Mouse (Mus musculus) stomach, embryonic 14.5 days (tissue): Measurements from ENCODE around the gene Lmo1. TPM values are rescaled to one million over a fixed set of nuclear protein-coding genes. Genes with fewer than 3 reads are reported as not detected.

ENCODE experiments used
- ATAC-seq: fragments of 200-750 bp; cut with Nextera tagmentation; 2 replicates; pipeline ENCODE4 v1.8.0; 2017; ENCODE audit warnings: low read depth, moderate TSS enrichment; ENCODE audit not compliant: insufficient number of reproducible peaks, insufficient read depth, low FRiP score
- H3K27ac ChIP-seq: fragments of 300-500 bp; sonication (generic); 2 replicates; pipeline ENCODE4 v1.5.1; 2014; ENCODE audit warnings: mild to moderate bottlenecking, low read length, moderate library complexity, mixed read lengths
- H3K27me3 ChIP-seq: fragments of 300-500 bp; sonication (generic); 2 replicates; pipeline ENCODE4 v1.6.1; 2014; ENCODE audit warnings: low read length, control low read depth, mixed read lengths; ENCODE audit not compliant: control insufficient read depth, insufficient read depth
- H3K36me3 ChIP-seq: fragments of 300-500 bp; sonication (generic); 2 replicates; pipeline ENCODE4 v1.6.1; 2014; ENCODE audit warnings: mild to moderate bottlenecking, control low read depth, low read length, moderate library complexity, mixed read lengths; ENCODE audit not compliant: control insufficient read depth, insufficient read depth
- H3K4me1 ChIP-seq: fragments of 300-500 bp; sonication (generic); 2 replicates; pipeline ENCODE4 v1.6.1; 2014; ENCODE audit warnings: low read length, control low read depth, mixed read lengths; ENCODE audit not compliant: control insufficient read depth, insufficient read depth
- H3K4me2 ChIP-seq: fragments of 300-500 bp; sonication (generic); replicated peaks from 2 replicates; pipeline ENCODE4 v1.6.1; 2014; ENCODE audit warnings: low read depth, low read length, control low read depth
- H3K4me3 ChIP-seq: fragments of 300-500 bp; sonication (generic); 2 replicates; pipeline ENCODE4 v1.5.1; 2014; ENCODE audit warnings: low read depth, low read length, control low read depth
- H3K9ac ChIP-seq: fragments of 300-500 bp; sonication (generic); replicated peaks from 2 replicates; pipeline ENCODE4 v1.6.1; 2014; ENCODE audit warnings: low read depth, mild to moderate bottlenecking, control low read depth, low read length, moderate library complexity, mixed read lengths
- H3K9me3 ChIP-seq: fragments of 300-500 bp; sonication (generic); 2 replicates; pipeline ENCODE4 v1.6.1; 2016; ENCODE audit warnings: low read depth, low read length, control low read depth; ENCODE audit not compliant: control insufficient read depth
- WGBS: fragments of 180-500 bp; shearing (Covaris S2); extraction: QIAGEN DNeasy Blood & Tissue Kit; methylation state at CpG from one replicate; pipeline ENCODE4 v1.1.7; 2014; 5-methylcytosine and 5-hydroxymethylcytosine counted together
- polyA plus RNA-seq: library from polyadenylated mRNA; unstranded; fragments of >200 nt; fragmentation: Nextera tagmentation; extraction: Ambion mirVana; gene quantifications from 2 replicates; pipeline ENCODE4 v1.2.1, GENCODE M21; 2014

Lmo1 gene
- polyA plus RNA-seq, 1 experiment from 2014 or later, result 2.8 TPM

DNA sequence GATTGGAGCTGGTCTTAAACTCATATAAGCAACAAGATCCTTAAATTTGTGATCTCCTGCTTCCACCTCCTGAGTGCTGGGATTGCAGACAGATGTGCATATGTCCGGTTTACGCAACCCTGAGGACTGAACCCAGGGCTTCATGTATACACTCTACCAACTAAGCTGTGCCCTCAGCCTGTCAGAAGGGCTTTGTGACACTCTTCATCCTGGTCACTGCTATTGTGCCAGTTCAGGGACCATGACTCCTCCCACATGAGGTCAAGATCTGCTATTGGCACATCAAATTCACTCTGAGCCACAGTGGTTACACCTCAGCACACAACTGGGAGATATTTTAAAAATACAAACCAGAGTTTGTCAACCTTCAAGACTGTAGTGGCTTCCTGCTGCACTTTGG lies 11.0 kb upstream of the Lmo1 start:
- 89% methylated on average over 2 of the region's 2 CpGs for WGBS
- no peak overlapping the region for H3K27ac ChIP-seq
- ATAC-seq, result no peak

GRCm38 (mm10) chr7:109185564-109185963 lies 10.6 kb upstream of the Lmo1 start:
- no peak for ATAC-seq
- Histone ChIP-seq H3K9me3 (no peaks in the 10 kb centered on the region), H3K4me2 (no peak overlapping the region), H3K4me1 (no peaks in the 10 kb centered on the region), H3K27ac (no peak overlapping the region), H3K27me3 (no peaks in the 10 kb centered on the region), H3K36me3 (no peaks in the 10 kb centered on the region), H3K9ac (no peak overlapping the region), H3K4me3 (no peak overlapping the region)
- 65% methylated on average over 5 of the region's 5 CpGs for WGBS

More for the DNA sequence above, 11.0 kb upstream of the Lmo1 start:
- Histone ChIP-seq H3K9ac (no peak overlapping the region), H3K27me3 (no peaks in the 10 kb centered on the region), H3K4me2 (no peak overlapping the region), H3K36me3 (no peaks in the 10 kb centered on the region), H3K4me1 (no peaks in the 10 kb centered on the region), H3K9me3 (no peaks in the 10 kb centered on the region), H3K4me3 (no peak overlapping the region)

DNA sequence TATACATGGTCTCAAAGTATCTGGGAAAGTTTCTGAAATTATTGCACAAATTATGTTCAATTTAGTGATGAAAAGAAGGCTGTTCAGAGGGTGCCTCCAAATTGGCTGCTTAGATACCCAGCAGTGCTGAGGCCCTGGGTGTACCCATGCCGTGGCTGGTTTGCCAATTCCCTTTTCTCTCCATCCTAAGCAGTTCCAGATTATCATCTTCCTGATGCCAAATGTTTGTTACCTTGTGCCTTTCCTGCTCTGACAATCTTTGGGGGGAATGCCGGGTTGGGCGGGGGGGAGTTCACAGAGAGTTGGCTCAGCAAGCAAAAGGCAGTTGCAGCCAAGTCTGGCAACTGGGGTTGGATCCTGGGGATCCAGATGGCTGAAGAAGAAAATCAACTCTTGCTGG lies 1.7 kb upstream of the Lmo1 start:
- ATAC-seq, result no peak
- WGBS, result 80% methylated on average over 3 of the region's 3 CpGs
- Histone ChIP-seq H3K27me3 (peaks cover 9% of the 10 kb centered on the region; the same call in 1 of the 2 replicates), H3K4me2 (no peak overlapping the region), H3K36me3 (no peaks in the 10 kb centered on the region), H3K4me3 (no peak overlapping the region), H3K27ac (no peak overlapping the region), H3K9me3 (no peaks in the 10 kb centered on the region), H3K9ac (no peak overlapping the region), H3K4me1 (0 out of 2 replicates have a peak, but pooled peaks cover 4% of the 10 kb centered on the region)

DNA sequence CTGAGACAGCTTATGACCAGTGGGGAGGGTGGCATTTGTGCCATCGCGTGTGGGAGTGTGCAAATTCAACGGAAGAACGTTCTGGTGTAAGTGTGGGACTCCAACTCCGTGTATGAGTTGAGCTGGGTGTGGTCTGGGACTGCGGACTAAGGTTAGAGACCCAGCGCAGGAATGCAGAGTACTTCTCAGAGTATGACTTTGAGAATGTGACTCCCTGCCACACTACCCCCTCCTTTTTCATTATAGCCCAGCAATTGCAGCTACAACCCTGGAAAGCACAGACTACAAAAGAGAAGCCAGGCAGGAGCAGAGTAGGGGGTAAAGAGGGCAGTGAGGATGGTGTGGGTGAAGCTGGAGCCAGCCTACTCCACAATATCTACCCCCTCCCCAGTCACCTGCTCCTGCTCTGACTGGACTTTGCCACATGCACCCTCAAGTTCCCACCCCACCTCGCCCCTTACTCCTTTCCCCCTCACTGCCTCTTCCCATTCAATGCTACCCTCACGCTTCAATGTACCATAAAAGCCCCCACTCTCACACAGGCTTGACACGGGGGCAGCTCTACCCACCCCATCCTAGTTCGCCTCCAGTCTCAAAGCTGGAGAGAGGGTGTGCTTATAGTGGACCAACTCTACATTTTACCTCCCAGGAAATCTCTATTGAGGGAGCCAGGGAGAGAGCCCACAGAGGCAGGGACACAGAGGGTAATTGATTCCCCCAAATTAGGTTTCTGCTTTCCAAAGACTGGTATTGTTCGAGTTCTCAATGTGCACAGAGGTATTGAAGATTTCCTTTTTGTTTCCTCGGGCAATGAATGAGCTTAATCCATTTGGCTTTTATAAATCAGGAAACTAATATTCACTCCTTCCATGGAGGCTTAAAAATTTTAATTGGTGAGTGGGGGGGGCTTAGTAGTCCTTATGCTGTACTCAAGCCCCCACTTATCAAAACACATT lies 941 bp upstream of the Lmo1 start:
- Histone ChIP-seq H3K4me3 (peak overlapping the region; percentile 53; the same call in 1 of the 2 replicates), H3K4me1 (0 out of 2 replicates have a peak, but pooled peaks cover 4% of the 10 kb centered on the region), H3K27ac (no peak overlapping the region), H3K9ac (no peak overlapping the region), H3K4me2 (peak overlapping the region; percentile 98), H3K9me3 (no peaks in the 10 kb centered on the region), H3K27me3 (peaks cover 9% of the 10 kb centered on the region; the same call in 1 of the 2 replicates), H3K36me3 (no peaks in the 10 kb centered on the region)
- no peak; the same call in 1 of the 2 replicates for ATAC-seq
- 27% methylated on average over 13 of the region's 13 CpGs for WGBS

- no peaks in the 10 kb centered on the region for H3K36me3 ChIP-seq
- peak; percentile 10; the same call in 1 of the 2 replicates for ATAC-seq
- H3K9me3 ChIP-seq, result no peaks in the 10 kb centered on the region
- H3K4me3 ChIP-seq, result peak overlapping the region; percentile 53
- peaks cover 11% of the 10 kb centered on the region; the same call in 1 of the 2 replicates for H3K27me3 ChIP-seq
- 6% methylated on average over 31 of the region's 31 CpGs for WGBS
- H3K27ac ChIP-seq, result no peak overlapping the region
- H3K4me1 ChIP-seq, result 0 out of 2 replicates have a peak, but pooled peaks cover 4% of the 10 kb centered on the region
- H3K4me2 ChIP-seq, result peak overlapping the region; percentile 98
- peak overlapping the region; percentile 45 for H3K9ac ChIP-seq
Observed at GRCm38 (mm10) chr7:109174337-109174948, 564 bp downstream of the Lmo1 start.

GRCm38 (mm10) chr7:109171874-109172273 lies 3.1 kb downstream of the Lmo1 start:
- ATAC-seq, result no peak
- H3K9ac ChIP-seq, result no peak overlapping the region
- 48% methylated on average over 3 of the region's 3 CpGs for WGBS

GRCm38 (mm10) chr7:109170441-109170820 lies 4.6 kb downstream of the Lmo1 start:
- WGBS, result under 1% methylated on average over 17 of the region's 17 CpGs

More at GRCm38 (mm10) chr7:109171874-109172273, 3.1 kb downstream of the Lmo1 start:
- Histone ChIP-seq H3K9me3 (peaks cover 4% of the 10 kb centered on the region; the same call in 1 of the 2 replicates), H3K27me3 (peaks cover 18% of the 10 kb centered on the region; the same call in 1 of the 2 replicates), H3K4me2 (no peak overlapping the region), H3K4me3 (no peak overlapping the region), H3K4me1 (peaks cover 7% of the 10 kb centered on the region; the same call in 1 of the 2 replicates), H3K27ac (no peak overlapping the region), H3K36me3 (no peaks in the 10 kb centered on the region)

More at GRCm38 (mm10) chr7:109170441-109170820, 4.6 kb downstream of the Lmo1 start:
- peak overlapping the region; percentile 47 for H3K4me3 ChIP-seq
- peaks cover 18% of the 10 kb centered on the region; the same call in 1 of the 2 replicates for H3K27me3 ChIP-seq
- H3K4me1 ChIP-seq, result peaks cover 5% of the 10 kb centered on the region; the same call in 1 of the 2 replicates
- no peak overlapping the region for H3K27ac ChIP-seq
- H3K9me3 ChIP-seq, result peaks cover 4% of the 10 kb centered on the region; the same call in 1 of the 2 replicates
- no peak overlapping the region for H3K9ac ChIP-seq
- peak overlapping the region; percentile 99 for H3K4me2 ChIP-seq
- peak; percentile 62 for ATAC-seq
- H3K36me3 ChIP-seq, result no peaks in the 10 kb centered on the region
